9 mouse cellular contexts compared by ENCODE assay signal in genomic region chr9:56629674-56630397, GRCm38 (mm10).
DNase-seq lines count a peak whose midpoint lies in the region; ATAC-seq and TF ChIP-seq lines count a peak whose summit lies in the region.
"Had no signal": no experiment of that assay in that cellular context is flagged by ENCODE, and none has a peak within 500 bp of the region (broad histone marks: within the 10 kb centered on the region; RNA-seq: fewer than 3 reads in every experiment).

No protein-coding gene starts in this region.

- no peak for DNase-seq in hindbrain, embryonic 11.5 days (ENCODE audit: low spot score)
- DNase-seq in lung, postnatal 10 days, result no peak
- no peak for DNase-seq in forebrain, postnatal 0 days

- H3K4me2 ChIP-seq in hindbrain, embryonic 13.5 days, result no peak overlapping the region
- H3K4me2 ChIP-seq in hindbrain, embryonic 11.5 days (replicated peaks; ENCODE audit: low read depth, low read length), result no peak overlapping the region
- H3K4me2 ChIP-seq in lung, embryonic 16.5 days (ENCODE audit: low read depth, low read length), result no peak overlapping the region
- no peak overlapping the region for H3K4me2 ChIP-seq in forebrain, postnatal 0 days (ENCODE audit: low read depth)
- no peak overlapping the region for H3K4me2 ChIP-seq in neural tube, embryonic 14.5 days (ENCODE audit: low read depth, low read length)
- H3K4me2 ChIP-seq: limb, embryonic 12.5 days had no signal

- peaks cover 5% of the 10 kb centered on the region; the same call in 1 of the 2 replicates for H3K27me3 ChIP-seq in hindbrain, embryonic 13.5 days
- peaks cover 9% of the 10 kb centered on the region for H3K27me3 ChIP-seq in hindbrain, embryonic 11.5 days (ENCODE audit: control insufficient read depth, insufficient read depth, low read length)
- peaks cover 15% of the 10 kb centered on the region for H3K27me3 ChIP-seq in lung, embryonic 16.5 days (ENCODE audit: control insufficient read depth, insufficient read depth, low read depth, low read length)
- no peaks in the 10 kb centered on the region for H3K27me3 ChIP-seq in forebrain, postnatal 0 days (ENCODE audit: insufficient read depth, low read length)
- H3K27me3 ChIP-seq in neural tube, embryonic 14.5 days (ENCODE audit: control insufficient read depth, insufficient read depth, low read length), result no peaks in the 10 kb centered on the region

- peak overlapping the region; percentile 3; the same call in 1 of the 2 replicates for H3K9ac ChIP-seq in hindbrain, embryonic 13.5 days
- H3K9ac ChIP-seq in hindbrain, embryonic 11.5 days (ENCODE audit: low read depth, low read length), result no peak overlapping the region
- H3K9ac ChIP-seq in lung, embryonic 16.5 days (ENCODE audit: low read length), result no peak overlapping the region
- H3K9ac ChIP-seq in forebrain, postnatal 0 days, result no peak overlapping the region
- no peak overlapping the region for H3K9ac ChIP-seq in neural tube, embryonic 14.5 days (replicated peaks; ENCODE audit: low read depth, low read length)
- H3K9ac ChIP-seq: limb, embryonic 12.5 days had no signal

- H3K4me1 ChIP-seq in hindbrain, embryonic 13.5 days (replicated peaks), result peaks cover 80% of the 10 kb centered on the region
- no peaks in the 10 kb centered on the region for H3K4me1 ChIP-seq in hindbrain, embryonic 11.5 days (replicated peaks; ENCODE audit: control insufficient read depth, insufficient read depth, low read length)
- H3K4me1 ChIP-seq in lung, embryonic 16.5 days (replicated peaks; ENCODE audit: control insufficient read depth, insufficient read depth, low read length), result peaks cover 23% of the 10 kb centered on the region
- H3K4me1 ChIP-seq in forebrain, postnatal 0 days (ENCODE audit: insufficient read depth), result peaks cover 4% of the 10 kb centered on the region; the same call in 1 of the 2 replicates
- peaks cover 23% of the 10 kb centered on the region for H3K4me1 ChIP-seq in neural tube, embryonic 14.5 days (ENCODE audit: control insufficient read depth, insufficient read depth, low read length)

- no peak overlapping the region for H3K4me3 ChIP-seq in hindbrain, embryonic 13.5 days
- no peak overlapping the region for H3K4me3 ChIP-seq in hindbrain, embryonic 11.5 days (ENCODE audit: low read depth, low read length)
- no peak overlapping the region for H3K4me3 ChIP-seq in lung, embryonic 16.5 days (ENCODE audit: low read length)
- H3K4me3 ChIP-seq in forebrain, postnatal 0 days (ENCODE audit: low read depth, low read length), result no peak overlapping the region
- no peak overlapping the region for H3K4me3 ChIP-seq in neural tube, embryonic 14.5 days (ENCODE audit: low read depth, low read length)
- H3K4me3 ChIP-seq: limb, embryonic 12.5 days; megakaryocyte, embryonic 14.5 days had no signal

- H3K9me3 ChIP-seq in hindbrain, embryonic 13.5 days, result no peaks in the 10 kb centered on the region
- no peaks in the 10 kb centered on the region for H3K9me3 ChIP-seq in hindbrain, embryonic 11.5 days (ENCODE audit: control insufficient read depth, low read length)
- H3K9me3 ChIP-seq in lung, embryonic 16.5 days (ENCODE audit: control insufficient read depth, low read length), result no peaks in the 10 kb centered on the region
- no peaks in the 10 kb centered on the region for H3K9me3 ChIP-seq in forebrain, postnatal 0 days (ENCODE audit: low read length)
- H3K9me3 ChIP-seq in neural tube, embryonic 14.5 days (ENCODE audit: control insufficient read depth, low read length), result no peaks in the 10 kb centered on the region
- H3K9me3 ChIP-seq: limb, embryonic 12.5 days; megakaryocyte, embryonic 14.5 days had no signal

- no peak for ATAC-seq in hindbrain, embryonic 13.5 days (ENCODE audit: low FRiP score)
- no peak for ATAC-seq in hindbrain, embryonic 11.5 days (ENCODE audit: low FRiP score)
- peak; percentile 59 for ATAC-seq in lung, embryonic 16.5 days (ENCODE audit: low read depth)
- ATAC-seq in forebrain, postnatal 0 days, result peak; percentile 32; the same call in 1 of the 2 replicates
- no peak for ATAC-seq in neural tube, embryonic 14.5 days (ENCODE audit: low read depth)
- ATAC-seq in granulocyte monocyte progenitor cell, adult 5-6 weeks (replicated peaks; ENCODE audit: poor library complexity, severe bottlenecking), result no peak

- peak overlapping the region; percentile 73 for H3K27ac ChIP-seq in hindbrain, embryonic 13.5 days
- H3K27ac ChIP-seq in hindbrain, embryonic 11.5 days (ENCODE audit: low read depth, low read length), result no peak overlapping the region
- H3K27ac ChIP-seq in lung, embryonic 16.5 days (ENCODE audit: low read length), result no peak overlapping the region
- no peak overlapping the region for H3K27ac ChIP-seq in forebrain, postnatal 0 days (ENCODE audit: low read depth, low read length)
- peak overlapping the region; percentile 23; the same call in 1 of the 2 replicates for H3K27ac ChIP-seq in neural tube, embryonic 14.5 days (ENCODE audit: low read depth, low read length)
- H3K27ac ChIP-seq: limb, embryonic 12.5 days had no signal

- peaks cover 3% of the 10 kb centered on the region; the same call in 1 of the 2 replicates for H3K36me3 ChIP-seq in hindbrain, embryonic 13.5 days
- no peaks in the 10 kb centered on the region for H3K36me3 ChIP-seq in hindbrain, embryonic 11.5 days (ENCODE audit: control insufficient read depth, insufficient read depth, low read length)
- H3K36me3 ChIP-seq in lung, embryonic 16.5 days (ENCODE audit: control insufficient read depth, insufficient read depth, low read length), result no peaks in the 10 kb centered on the region
- H3K36me3 ChIP-seq in forebrain, postnatal 0 days (ENCODE audit: insufficient read depth), result 0 out of 2 replicates have a peak, but pooled peaks cover 3% of the 10 kb centered on the region
- H3K36me3 ChIP-seq in neural tube, embryonic 14.5 days (ENCODE audit: control insufficient read depth, insufficient read depth, low read length), result no peaks in the 10 kb centered on the region
- H3K36me3 ChIP-seq: limb, embryonic 12.5 days had no signal

- no peak for TF ChIP-seq CTCF in forebrain, postnatal 0 days (IDR thresholded peaks at IDR 0.05; ENCODE audit: low read depth)

- WGBS in hindbrain, embryonic 13.5 days, result 74% methylated on average over 5 of the region's 5 CpGs
- 88% methylated on average over 5 of the region's 5 CpGs for WGBS in hindbrain, embryonic 11.5 days
- WGBS in lung, embryonic 16.5 days, result 69% methylated on average over 5 of the region's 5 CpGs
- 52% methylated on average over 5 of the region's 5 CpGs for WGBS in forebrain, postnatal 0 days
- WGBS in neural tube, embryonic 14.5 days, result 52% methylated on average over 5 of the region's 5 CpGs

Comparison
In these comparisons a context has a peak if more than half of its experiments do, and no peak if none do; other contexts are left out.
1. H3K27ac ChIP-seq: peak in hindbrain, embryonic 13.5 days (single experiment) and neural tube, embryonic 14.5 days (single experiment); none in hindbrain, embryonic 11.5 days (single experiment), lung, embryonic 16.5 days (single experiment) and forebrain, postnatal 0 days (single experiment).
2. ATAC-seq: peak in lung, embryonic 16.5 days (single experiment) and forebrain, postnatal 0 days (single experiment); none in hindbrain, embryonic 13.5 days (single experiment), hindbrain, embryonic 11.5 days (single experiment), neural tube, embryonic 14.5 days (single experiment) and granulocyte monocyte progenitor cell, adult 5-6 weeks (single experiment).